Mouse (Mus musculus) heart, embryonic 16.5 days (tissue): ENCODE data around the gene Olfr1497. TPM values are rescaled to one million over a fixed set of nuclear protein-coding genes. Genes with fewer than 3 reads are reported as not detected.
"Not testable (repeated sequence)": the region's sequence is repeated elsewhere in the genome, so short reads cannot be mapped to it uniquely, and the experiment has no call there.

Source experiments
- ATAC-seq: fragments of 200-750 bp; cut with Nextera tagmentation; replicated peaks from 2 replicates; pipeline ENCODE4 v1.8.0; 2017; ENCODE audit warnings: moderate number of reproducible peaks; ENCODE audit not compliant: insufficient read depth, low FRiP score; ENCODE audit errors: extremely low read depth
- H3K27ac ChIP-seq: fragments of 300-500 bp; sonication (generic); 2 replicates; pipeline ENCODE4 v1.5.1; 2014; ENCODE audit warnings: mild to moderate bottlenecking, low read length, control low read depth, moderate library complexity
- H3K27me3 ChIP-seq: fragments of 300-500 bp; sonication (generic); 2 replicates; pipeline ENCODE4 v1.6.1; 2014; ENCODE audit warnings: low read length, mixed read lengths; ENCODE audit not compliant: control insufficient read depth, insufficient read depth
- H3K36me3 ChIP-seq: fragments of 300-500 bp; sonication (generic); 2 replicates; pipeline ENCODE4 v1.6.1; 2014; ENCODE audit not compliant: control insufficient read depth, insufficient read depth
- H3K4me1 ChIP-seq: fragments of 300-500 bp; sonication (generic); 2 replicates; pipeline ENCODE4 v1.6.1; 2014; ENCODE audit warnings: low read length, mixed read lengths; ENCODE audit not compliant: control insufficient read depth, insufficient read depth
- H3K4me2 ChIP-seq: fragments of 300-500 bp; sonication (generic); 2 replicates; pipeline ENCODE4 v1.6.1; 2014; ENCODE audit warnings: low read depth, mild to moderate bottlenecking, control low read depth, low read length
- H3K4me3 ChIP-seq: fragments of 300-500 bp; sonication (generic); 2 replicates; pipeline ENCODE4 v1.5.1; 2014; ENCODE audit warnings: mild to moderate bottlenecking, control low read depth, low read length
- H3K9ac ChIP-seq: fragments of 300-500 bp; sonication (generic); 2 replicates; pipeline ENCODE4 v1.6.1; 2014; ENCODE audit warnings: low read length, control low read depth
- H3K9me3 ChIP-seq: fragments of 300-500 bp; sonication (generic); replicated peaks from 2 replicates; pipeline ENCODE4 v1.6.1; 2016; ENCODE audit warnings: low read length; ENCODE audit not compliant: control insufficient read depth
- WGBS: fragments of 180-500 bp; shearing (Covaris S2); extraction: QIAGEN DNeasy Blood & Tissue Kit; methylation state at CpG from one replicate; pipeline ENCODE4 v1.1.7; 2014; 5-methylcytosine and 5-hydroxymethylcytosine counted together
- polyA plus RNA-seq: library from polyadenylated mRNA; unstranded; fragments of >200 nt; fragmentation: Nextera tagmentation; extraction: Ambion mirVana; gene quantifications from 2 replicates; pipeline ENCODE4 v1.2.1, GENCODE M21; 2015

The Olfr1497 gene
- polyA plus RNA-seq, result not detected in 2 replicates

DNA sequence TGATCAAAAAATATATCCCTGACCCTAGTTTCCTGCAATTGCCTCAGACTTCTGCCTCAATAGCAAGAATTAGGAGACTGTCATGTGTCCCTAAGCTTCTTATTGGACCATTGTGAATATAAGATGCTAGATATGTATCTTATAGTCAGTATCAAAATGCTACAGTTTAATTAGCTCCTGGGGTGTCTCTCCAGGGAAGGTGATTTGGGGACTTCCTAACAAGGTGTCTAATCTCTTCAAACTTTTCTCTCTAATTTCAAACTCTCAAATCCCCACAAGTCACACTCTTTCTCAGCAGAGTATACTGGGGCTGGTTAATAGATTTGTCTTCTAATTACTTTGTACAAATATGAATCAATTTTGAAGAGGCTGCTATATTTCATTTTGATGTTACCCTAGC is at the start of gene Olfr1497:
Olfr1497 (minus strand) TSS at position 101 of the 400 bp plus-strand sequence.
- Histone ChIP-seq H3K27me3 (no peaks in the 10 kb centered on the region), H3K9ac (no peak within 1 kb of the TSS), H3K4me2 (no peak within 1 kb of the TSS), H3K4me1 (no peaks in the 10 kb centered on the region), H3K9me3 (no peaks in the 10 kb centered on the region), H3K27ac (no peak within 1 kb of the TSS), H3K4me3 (no peak within 1 kb of the TSS), H3K36me3 (no peaks in the 10 kb centered on the region)
- ATAC-seq, result no peak

- ATAC-seq, result no peak
- H3K4me1 ChIP-seq, result no peaks in the 10 kb centered on the region
These were observed 32.4 kb upstream of the Olfr1497 start, which contains the start of gene Olfr1500 for GRCm38 (mm10) chr19:13830388-13830787. Gene Olfr1500, minus strand, starts transcription at chr19:13830488.

DNA sequence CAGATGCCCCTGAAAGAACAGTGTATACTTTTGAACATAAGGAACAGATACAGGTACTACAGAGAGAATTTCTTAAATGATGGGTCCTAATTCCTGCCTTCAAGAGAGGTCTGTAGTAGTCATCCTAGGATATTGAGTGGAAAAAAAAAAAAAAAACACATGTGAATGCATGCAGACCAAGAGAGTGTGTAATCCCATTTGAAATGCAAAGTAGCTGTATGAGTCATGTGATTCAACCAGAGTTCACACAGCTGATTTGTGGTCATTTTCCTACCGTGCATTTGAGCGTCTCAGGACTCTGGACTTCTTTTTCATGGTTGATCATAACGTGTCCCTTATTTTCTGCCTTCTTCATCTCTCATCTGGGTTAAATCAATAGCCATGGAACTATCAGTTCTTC is 30.4 kb upstream of the Olfr1497 start:
- H3K9ac ChIP-seq, result no peak overlapping the region
- no peak for ATAC-seq
- no peaks in the 10 kb centered on the region for H3K27me3 ChIP-seq
- no peaks in the 10 kb centered on the region for H3K9me3 ChIP-seq
- 71% methylated on average over 3 of the region's 3 CpGs for WGBS
- H3K36me3 ChIP-seq, result no peaks in the 10 kb centered on the region
- H3K4me3 ChIP-seq, result no peak overlapping the region
- H3K4me1 ChIP-seq, result no peaks in the 10 kb centered on the region
- H3K4me2 ChIP-seq, result no peak overlapping the region
- H3K27ac ChIP-seq, result no peak overlapping the region

More at GRCm38 (mm10) chr19:13830388-13830787, 32.4 kb upstream of the Olfr1497 start, which contains the start of gene Olfr1500:
- Histone ChIP-seq H3K9me3 (no peaks in the 10 kb centered on the region), H3K9ac (no peak within 1 kb of the TSS), H3K36me3 (no peaks in the 10 kb centered on the region), H3K27me3 (no peaks in the 10 kb centered on the region), H3K4me3 (no peak within 1 kb of the TSS), H3K27ac (no peak within 1 kb of the TSS), H3K4me2 (no peak within 1 kb of the TSS)

DNA sequence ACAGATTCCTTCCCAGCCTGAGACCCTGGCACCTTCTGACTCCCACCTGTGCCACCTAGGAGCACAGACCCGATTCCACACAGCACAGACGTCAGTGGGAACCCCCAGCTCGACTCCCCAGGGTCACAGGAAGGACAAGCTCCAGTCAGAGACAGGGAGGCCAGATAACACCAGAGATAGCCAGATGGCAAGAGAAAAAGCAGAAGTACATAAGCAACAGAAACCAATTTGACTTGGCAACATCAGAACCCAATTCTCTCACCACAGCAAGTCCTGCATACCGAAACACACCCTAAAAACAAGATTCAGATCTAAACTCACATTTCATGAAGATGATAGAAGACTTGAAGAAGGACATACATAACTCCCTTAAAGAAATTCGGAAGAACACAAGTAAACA is 22.8 kb upstream of the Olfr1497 start:
- no peaks in the 10 kb centered on the region for H3K4me1 ChIP-seq
- H3K4me3 ChIP-seq, result no peak overlapping the region
- WGBS, result 48% methylated on average over 5 of the region's 5 CpGs
- no peak overlapping the region for H3K4me2 ChIP-seq
- no peak overlapping the region for H3K9ac ChIP-seq
- no peaks in the 10 kb centered on the region for H3K27me3 ChIP-seq
- H3K36me3 ChIP-seq, result no peaks in the 10 kb centered on the region
- no peak for ATAC-seq
- H3K9me3 ChIP-seq, result no peaks in the 10 kb centered on the region
- H3K27ac ChIP-seq, result no peak overlapping the region

GRCm38 (mm10) chr19:13819347-13819746 is 21.3 kb upstream of the Olfr1497 start, which contains the start of gene Olfr1499:
Gene Olfr1499, minus strand, starts transcription at chr19:13819447.
- H3K27ac ChIP-seq, result no peak within 1 kb of the TSS
- H3K27me3 ChIP-seq, result no peaks in the 10 kb centered on the region
- no peak within 1 kb of the TSS for H3K4me3 ChIP-seq
- no peak within 1 kb of the TSS for H3K9ac ChIP-seq
- H3K36me3 ChIP-seq, result no peaks in the 10 kb centered on the region
- H3K4me1 ChIP-seq, result no peaks in the 10 kb centered on the region
- H3K9me3 ChIP-seq, result no peaks in the 10 kb centered on the region
- no peak for ATAC-seq
- H3K4me2 ChIP-seq, result no peak within 1 kb of the TSS

DNA sequence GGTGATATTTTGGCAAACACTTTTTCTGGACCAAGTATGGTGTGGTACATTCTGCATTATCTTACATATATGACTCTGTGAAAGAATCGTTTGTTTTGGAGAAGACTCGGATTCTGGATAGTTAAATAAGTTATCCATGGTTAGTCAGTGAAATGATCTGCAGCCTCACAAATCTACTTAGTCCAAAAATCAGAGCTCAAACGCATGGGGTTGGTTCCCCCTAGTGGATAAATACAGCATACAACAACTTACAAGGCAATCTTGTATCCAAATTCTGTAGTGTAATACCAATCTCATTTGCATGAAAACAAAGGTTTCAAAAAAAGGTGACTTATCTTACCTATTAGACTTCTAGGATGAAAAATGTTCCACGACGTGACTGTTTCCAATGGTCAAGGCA is 20.8 kb upstream of the Olfr1497 start:
- Histone ChIP-seq H3K27me3 (no peaks in the 10 kb centered on the region), H3K4me3 (no peak overlapping the region), H3K4me1 (no peaks in the 10 kb centered on the region), H3K9me3 (no peaks in the 10 kb centered on the region), H3K36me3 (no peaks in the 10 kb centered on the region), H3K9ac (no peak overlapping the region), H3K4me2 (no peak overlapping the region), H3K27ac (no peak overlapping the region)
- WGBS, result 22% methylated on average over 5 of the region's 5 CpGs
- ATAC-seq, result no peak

GRCm38 (mm10) chr19:13812823-13813222 is 14.8 kb upstream of the Olfr1497 start:
- H3K27me3 ChIP-seq, result no peaks in the 10 kb centered on the region
- no peaks in the 10 kb centered on the region for H3K36me3 ChIP-seq
- H3K4me1 ChIP-seq, result no peaks in the 10 kb centered on the region
- H3K9ac ChIP-seq, result no peak overlapping the region
- WGBS, result 52% methylated on average over 2 of the region's 2 CpGs
- H3K4me2 ChIP-seq, result no peak overlapping the region
- ATAC-seq, result no peak
- no peak overlapping the region for H3K27ac ChIP-seq
- no peaks in the 10 kb centered on the region for H3K9me3 ChIP-seq
- no peak overlapping the region for H3K4me3 ChIP-seq

DNA sequence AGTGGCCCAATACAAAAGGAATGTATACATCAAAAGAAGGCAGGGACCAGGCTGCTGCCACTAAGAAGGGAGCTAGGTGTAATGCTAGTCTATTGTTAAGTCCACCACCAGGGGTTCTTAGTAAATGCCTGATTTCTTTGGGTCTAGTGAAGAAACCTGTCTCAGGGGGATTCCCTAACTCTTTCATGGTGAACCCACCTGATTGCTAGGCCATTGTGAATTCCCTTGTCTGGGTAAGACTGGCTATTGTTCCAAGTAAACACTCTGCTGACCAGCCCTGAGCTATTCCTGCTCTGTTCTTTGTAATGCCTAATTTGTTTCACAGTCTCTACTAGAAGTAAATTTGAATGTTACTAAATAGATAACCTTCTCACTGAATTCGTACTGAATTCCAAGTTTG is 7.5 kb upstream of the Olfr1497 start:
- H3K4me2 ChIP-seq, H3K27me3 ChIP-seq, ATAC-seq, H3K36me3 ChIP-seq, H3K9ac ChIP-seq, H3K4me1 ChIP-seq, H3K27ac ChIP-seq, H3K4me3 ChIP-seq, H3K9me3 ChIP-seq: not testable (repeated sequence)
- WGBS, result 56% methylated on average over 1 of the region's 1 CpGs

DNA sequence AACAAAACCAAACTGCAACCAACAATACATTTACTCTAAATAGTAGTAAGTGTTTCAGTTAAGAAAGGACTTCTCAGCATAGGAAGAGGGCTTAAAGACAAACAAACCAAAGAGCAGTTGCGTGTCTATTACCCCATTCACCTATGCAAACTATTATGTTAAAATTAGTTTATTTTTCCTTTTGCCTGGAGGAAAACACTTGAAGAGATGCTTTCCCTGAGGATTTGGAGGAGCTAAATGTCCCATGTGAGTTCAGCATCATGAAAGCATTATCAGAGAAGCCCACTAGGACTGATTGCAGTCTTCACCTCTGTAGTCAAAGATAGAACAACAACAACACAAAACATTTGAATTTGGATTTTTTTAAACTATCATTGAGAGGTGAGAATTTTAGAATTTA is 20.4 kb downstream of the Olfr1497 start, which contains the start of gene Olfr1496:
Olfr1496 (plus strand) TSS at position 301 of the 400 bp plus-strand sequence.
- H3K9ac ChIP-seq, result no peak within 1 kb of the TSS
- 74% methylated on average over 1 of the region's 1 CpGs for WGBS
- no peak within 1 kb of the TSS for H3K4me3 ChIP-seq
- H3K36me3 ChIP-seq, result no peaks in the 10 kb centered on the region
- H3K4me2 ChIP-seq, result no peak within 1 kb of the TSS
- H3K9me3 ChIP-seq, result no peaks in the 10 kb centered on the region
- H3K4me1 ChIP-seq, result no peaks in the 10 kb centered on the region
- no peak for ATAC-seq
- H3K27ac ChIP-seq, result no peak within 1 kb of the TSS
- H3K27me3 ChIP-seq, result no peaks in the 10 kb centered on the region
